Mouse (Mus musculus) adrenal gland, adult 18-20 months (tissue): ENCODE results near the gene Mpped2. TPM values are rescaled to one million over a fixed set of nuclear protein-coding genes. Genes with fewer than 3 reads are reported as not detected.

ENCODE experiments used
- DNase-seq, 2 experiments: peaks; one replicate each; pipeline ENCODE4 v3.0.0; 2021 to 2022; ENCODE audit warnings: low spot score in 2 of 2
- long read RNA-seq, 2 experiments: library from polyadenylated mRNA; stranded (forward); transcript quantifications; one replicate each; pipeline ENCODE4 v2.0.0; 2021
- total RNA-seq, 2 experiments: library from RNA; stranded (reverse); gene quantifications; 1 replicate in 1 of 2; 2 replicates in 1 of 2; pipeline ENCODE4 v1.2.3; 2021

Mpped2 gene
- 10 to 100 TPM; 18.3 to 21.9 TPM for total RNA-seq
- long read RNA-seq, experiment 1, transcript Mpped2-202 (7 exons, 2,848 nt) = major isoform, 8 of 12 reads
- long read RNA-seq, experiment 1, partial matches to known transcripts = 2 of 12 reads
- long read RNA-seq, experiment 1, other reads (novel, unspliced or antisense) = 2 of 12 reads
- long read RNA-seq, experiment 2, transcript Mpped2-202 (7 exons, 2,848 nt) = major isoform, 21 of 46 reads
- long read RNA-seq, experiment 2, partial matches to known transcripts = 7 of 46 reads
- long read RNA-seq, experiment 2, other reads (novel, unspliced or antisense) = 16 of 46 reads

DNA sequence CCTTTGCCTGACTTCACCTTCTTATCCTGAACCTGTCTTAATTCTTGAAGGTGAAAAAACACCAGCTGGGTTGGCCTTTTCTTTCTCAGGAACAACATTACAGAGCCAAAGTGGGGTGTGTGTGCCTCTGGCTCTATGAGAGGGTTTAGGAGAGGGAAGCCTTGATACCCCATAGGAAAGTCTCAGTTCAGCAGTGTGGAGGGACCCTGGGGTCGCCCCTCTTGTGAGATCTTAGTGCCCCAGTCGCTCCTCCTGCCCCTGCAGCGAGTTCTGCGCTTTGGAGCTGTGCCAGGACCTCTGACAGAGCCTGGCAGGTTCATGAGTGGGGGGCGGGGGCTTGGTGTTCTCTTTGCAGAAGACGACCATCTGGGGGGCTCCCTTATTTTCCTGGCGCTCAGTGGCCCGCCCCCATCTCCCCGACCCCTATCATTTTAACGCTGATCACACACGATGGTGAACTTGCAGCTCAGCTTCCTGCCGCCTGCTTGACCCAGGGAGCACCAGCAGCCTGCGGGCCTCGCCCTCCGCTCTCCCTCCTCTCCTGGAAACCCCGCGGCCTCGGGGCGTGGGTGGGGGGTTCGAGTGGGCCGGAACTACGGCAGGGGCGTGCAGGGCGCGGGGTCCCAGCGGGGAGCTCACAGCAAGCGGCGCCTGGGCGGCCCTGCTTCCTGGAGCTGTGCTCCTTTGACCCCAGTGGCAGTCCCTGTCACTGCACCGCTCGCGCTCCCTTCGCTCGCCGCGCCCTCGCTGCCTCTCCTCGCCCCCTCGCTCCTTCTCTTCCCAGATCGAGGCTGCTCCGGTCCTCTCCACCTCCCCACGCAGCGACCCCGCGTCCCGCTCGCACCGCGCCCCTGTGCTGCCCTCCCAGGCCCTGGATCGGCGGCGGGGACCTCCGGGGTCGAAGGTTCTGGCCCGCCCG, at the start of gene Mpped2:
Gene Mpped2 (plus strand): TSS at position 487 of the 919 bp plus-strand sequence.
- peak; percentile 57 to 72 for DNase-seq

DNA sequence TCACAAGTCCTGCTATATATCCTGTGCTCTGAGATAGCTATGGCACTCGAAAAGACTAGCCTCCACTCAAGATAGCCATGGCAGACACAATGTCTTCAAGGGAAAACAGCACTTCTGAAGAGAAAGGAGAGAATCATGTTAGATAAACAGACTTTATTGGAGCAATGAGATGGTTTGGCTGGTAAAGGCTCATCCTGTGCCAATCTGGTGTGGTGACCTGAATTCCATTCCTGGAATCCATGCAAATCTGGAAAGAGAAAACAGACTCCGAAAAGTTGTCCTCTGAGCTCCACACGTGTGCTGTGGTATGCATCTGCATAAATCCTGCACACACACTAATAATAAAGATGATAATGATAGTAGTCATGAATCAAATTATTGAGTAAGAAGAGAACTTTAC, 48.3 kb upstream of the Mpped2 start:
- no peak for DNase-seq

DNA sequence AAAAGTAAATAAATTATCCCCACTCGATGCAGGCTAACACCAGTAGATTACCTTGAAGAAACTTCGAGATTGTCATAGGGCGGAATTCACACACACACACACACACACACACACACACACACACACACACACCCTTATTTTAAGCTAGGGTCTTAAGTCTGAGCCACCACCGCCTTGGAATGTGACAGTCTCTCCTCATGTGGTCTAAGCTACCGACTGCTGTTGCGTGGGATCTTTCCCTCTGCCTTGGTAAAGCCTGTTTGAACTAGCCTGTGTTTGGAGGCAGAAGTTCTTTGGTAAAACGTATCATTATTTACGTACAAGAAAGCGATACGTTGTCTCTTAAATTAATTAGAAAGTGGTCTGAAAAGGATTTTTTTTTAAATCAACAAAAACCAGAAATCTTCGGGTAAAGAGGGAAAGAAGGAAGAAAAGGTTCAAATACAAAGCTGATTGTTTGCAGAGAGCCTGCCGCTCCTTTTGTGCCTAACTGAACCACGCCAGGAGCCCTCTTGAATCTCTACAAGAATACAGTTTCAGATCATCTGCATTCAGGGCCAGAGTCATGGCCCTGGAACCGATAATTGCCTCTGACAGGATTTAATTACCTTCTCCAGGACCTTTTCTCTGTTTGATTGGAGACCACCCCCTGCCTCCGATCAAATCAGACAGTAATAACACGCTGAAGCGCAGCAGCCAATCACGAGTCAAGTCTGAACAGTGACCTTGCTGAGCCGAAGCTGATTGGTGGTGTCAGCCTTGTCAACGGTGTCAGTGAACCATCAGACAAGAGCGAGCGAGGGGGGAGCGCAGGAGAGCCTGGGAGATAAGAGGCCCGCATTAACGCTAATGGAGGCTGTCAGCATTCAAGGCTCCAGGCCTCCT, 43.1 kb upstream of the Mpped2 start:
- peak; percentile 54 to 69 for DNase-seq

DNA sequence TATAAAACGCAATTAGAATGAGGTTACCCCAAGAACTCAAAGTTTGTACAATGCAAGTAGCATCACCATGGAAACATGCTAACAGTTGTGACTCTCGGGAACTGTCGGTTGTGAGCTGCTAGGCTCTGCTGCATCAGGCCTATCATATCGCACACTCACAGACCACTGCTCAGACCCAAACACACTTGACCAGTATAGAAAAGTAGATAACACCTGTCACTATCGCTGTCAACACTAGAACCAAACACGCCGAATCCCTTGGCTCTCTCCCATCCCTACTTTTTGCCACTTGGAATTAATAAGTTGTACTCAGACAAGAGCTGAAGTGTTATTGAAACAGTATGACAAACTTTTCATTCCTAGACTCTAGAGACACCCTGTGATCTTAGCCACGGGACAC, 40.9 kb upstream of the Mpped2 start:
- no peak for DNase-seq

DNA sequence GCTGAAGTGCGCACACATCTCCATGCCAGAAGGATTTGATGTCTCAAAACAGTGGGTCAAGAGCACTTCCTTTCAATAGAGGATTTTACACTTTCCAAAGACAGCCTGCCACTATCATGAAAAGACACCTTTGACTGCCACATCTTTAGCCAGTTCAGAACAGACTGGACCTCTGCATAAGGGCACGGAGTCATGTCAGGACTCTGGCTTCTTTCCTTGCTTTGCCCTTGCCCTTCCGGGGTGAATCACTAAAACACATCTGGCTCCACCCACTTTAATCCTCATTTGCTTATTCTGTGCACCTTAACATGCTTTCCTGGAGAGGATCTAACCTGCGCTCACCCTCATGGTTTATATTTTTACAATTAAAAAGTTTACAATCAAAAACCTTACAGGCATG, 40.3 kb upstream of the Mpped2 start:
- DNase-seq = no peak

DNA sequence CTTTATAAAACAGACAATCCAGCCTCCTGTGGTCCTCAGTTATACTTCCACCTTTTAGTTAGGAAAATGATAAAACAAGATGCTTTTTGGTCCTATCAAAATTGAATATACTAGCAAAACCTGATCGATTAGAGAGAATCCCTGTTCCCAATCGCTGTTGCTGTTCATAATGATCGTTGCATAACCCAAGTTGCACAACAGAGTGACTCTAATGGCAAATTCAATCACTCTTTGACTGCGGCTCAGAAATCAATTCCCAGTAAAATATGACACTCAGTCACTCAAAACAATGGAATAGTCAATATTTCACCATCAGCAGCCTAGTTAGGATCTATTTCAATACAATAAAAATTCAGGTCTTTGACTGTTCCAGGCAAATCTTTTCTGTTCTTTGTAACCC, 39.8 kb upstream of the Mpped2 start:
- no peak for DNase-seq

DNA sequence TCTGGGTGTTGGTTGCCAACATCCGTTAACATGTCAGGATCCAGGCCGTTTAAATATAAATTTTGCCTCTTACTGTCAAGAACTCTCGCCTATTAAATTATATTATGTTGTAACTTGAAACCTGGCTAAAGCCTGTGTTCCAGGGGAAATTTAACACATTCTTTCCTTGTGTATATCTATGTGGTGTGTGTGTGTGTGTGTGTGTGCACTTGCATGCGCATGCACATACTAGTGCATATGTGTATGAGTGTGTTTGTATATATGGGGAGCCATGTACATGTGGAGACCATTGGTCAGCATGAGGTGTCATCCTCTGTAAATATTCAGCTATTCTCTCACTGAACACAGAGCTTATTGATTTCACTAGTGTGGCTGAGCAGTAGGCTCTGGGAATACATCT, 37.8 kb upstream of the Mpped2 start:
- no peak for DNase-seq

DNA sequence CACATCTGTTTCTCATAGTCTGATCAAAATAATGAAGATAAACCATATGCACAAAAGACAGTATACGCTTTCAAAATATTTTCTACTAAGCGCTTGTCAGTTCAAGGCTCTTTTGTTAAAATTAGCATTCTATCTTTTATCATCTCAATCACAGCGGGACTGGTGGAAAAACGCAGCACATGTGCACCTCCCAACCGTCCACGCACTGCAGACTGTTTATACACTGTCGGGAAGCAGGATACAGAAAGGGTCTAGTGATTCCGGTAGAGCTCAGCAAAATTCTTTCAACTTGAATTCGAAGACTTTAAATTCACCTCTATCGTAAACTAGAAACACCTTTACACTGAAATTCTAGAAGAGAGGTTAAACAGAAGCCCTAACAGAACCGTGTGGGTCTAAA, 27.8 kb upstream of the Mpped2 start:
- no peak for DNase-seq

DNA sequence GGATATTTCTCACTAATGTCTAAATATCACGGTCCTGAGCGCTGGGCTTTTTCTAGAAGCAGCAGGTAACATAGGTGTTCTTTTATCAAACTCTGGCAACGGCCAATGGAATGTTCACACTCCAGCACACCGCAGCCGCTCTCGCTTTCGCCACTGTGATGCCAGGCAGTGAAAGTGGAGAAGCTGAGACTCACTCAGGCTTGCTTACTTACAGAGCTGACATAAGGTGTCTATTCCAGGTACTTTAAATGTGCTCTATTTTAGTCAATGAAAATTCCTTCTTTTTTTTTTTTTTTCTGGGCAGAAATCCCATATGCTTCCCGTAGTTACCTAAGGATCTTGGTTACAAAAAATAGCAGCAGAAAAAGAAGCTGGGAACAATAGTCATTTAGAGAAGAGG, 18.8 kb upstream of the Mpped2 start:
- DNase-seq = no peak

DNA sequence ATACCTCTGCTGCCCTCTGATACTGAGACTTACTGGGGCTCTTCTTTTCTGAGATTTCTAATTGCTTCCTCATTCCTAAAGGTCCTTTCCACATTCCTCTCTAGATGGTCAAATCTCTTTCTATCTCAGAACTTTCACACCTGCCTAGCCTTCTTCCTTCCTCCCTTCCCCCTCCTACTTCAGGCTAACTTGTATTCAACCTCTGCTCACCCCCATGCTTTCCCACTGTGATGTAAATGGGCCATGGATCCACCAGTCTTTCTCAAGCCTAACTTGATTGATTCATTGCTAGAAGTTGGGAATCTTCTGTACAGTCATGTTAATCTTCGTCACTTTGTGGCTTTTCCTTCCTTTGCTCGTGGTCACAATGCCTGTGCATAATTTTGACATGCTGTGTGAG, 15.6 kb upstream of the Mpped2 start:
- DNase-seq = no peak

DNA sequence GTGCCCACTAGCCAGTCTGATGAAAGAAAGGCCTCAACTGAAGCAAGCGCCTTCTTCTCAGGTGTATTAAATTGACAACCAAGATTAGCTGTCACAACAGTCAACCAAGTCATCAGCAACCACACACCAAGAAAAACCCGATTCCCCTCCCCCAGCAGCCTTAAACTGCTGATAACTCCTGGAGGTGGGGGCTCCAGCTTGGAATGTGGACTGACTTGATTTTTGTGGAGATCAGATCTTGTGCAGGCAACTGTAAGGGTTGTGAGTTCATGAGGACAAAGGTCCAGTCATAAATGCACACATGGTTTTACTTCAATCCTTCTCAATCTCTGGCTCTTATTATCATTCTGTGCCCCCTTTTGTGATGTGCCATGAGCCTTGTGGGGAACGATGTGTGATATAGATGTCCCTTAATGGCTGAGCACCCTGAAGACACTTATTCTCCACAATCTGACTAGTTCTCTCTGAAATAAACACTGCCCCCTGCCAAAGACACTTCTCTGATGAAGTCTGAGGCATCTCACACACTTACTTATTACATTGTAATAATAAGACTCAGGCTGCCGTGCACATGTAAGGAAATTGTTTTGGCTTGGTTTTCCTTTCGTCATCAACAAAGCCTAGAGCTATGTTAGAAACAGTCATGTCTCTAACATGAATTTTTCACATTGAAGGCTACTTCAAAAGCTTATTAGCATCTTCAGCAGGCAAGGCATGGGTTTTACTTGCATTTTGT, 13.2 kb upstream of the Mpped2 start:
- DNase-seq = no peak

DNA sequence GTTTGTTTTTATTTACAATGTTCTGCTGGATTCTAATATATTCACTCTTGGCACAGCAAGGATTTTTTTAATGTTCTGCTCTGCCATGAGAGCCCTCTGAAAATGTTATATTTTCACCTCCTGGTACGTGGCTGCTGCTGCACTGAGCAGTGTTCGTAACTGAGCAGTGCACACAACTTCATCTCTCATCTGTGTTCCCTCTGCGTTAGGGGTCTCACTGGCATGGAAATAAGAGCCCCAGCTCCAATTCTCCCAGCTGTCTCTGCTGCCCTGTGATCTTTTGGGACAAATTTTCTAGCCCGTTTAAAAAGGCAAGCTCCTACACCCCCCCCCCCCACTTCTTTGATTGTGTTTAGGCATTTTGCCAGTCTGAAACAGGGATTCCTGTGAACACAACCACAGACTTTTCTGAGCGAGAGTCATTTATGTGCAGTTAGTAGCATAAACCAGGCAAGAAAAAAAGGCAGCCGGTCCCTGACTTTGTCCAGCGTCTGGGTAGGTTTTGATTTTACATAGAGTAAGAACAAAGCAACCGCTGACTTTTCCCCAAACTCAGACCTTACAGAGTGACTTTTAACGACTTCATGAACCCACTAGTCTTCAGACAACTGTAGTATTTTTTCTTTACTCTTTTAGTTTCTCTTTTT, 9.8 kb upstream of the Mpped2 start:
- DNase-seq = no peak

DNA sequence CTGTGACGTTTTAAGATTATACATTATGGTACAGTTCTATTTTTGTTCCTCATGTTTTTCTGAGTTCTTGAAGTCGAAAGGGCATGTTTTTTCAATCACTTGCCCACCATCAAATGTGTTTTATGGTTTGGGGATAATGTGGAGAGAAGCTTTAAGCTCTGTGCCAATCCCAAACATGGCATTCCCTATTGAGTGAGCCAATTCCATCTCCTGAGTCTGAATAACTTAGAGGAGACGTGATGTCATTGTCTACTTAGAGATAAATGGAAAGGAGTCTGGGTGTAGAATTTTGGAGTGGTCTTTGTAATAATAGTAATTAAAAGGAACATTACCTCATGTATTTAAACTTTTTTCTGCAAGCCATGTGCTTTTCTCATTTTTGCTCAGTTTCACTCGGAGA, 9.2 kb upstream of the Mpped2 start:
- DNase-seq = no peak

DNA sequence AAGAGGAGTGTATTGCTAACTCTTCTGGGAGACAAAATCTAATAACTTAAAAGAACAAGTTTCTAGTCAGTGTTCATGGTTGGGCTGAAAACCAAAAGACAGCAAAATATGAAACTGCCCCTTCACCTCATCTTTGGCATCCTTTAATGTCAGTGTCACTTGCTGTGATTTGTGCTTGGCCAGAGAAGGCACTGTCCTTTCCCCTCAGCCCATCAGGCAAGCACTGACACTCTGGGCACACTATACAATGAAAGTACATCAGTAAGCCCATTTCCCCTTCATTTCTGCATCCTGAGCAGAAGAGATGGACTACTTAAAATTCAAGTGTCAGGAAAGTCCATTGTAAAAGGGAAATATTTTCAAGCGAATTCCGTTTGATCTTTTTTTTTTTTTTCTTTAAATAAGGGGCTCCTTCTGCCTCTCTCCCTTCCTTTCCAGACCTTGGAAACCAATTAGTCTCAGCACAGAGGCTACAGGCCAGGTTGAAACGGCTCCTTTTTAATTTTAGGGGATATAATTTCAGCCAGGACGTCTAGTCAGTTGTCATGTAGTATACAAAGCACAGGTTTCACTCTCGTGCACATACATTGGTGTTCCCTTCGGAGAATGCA, 1.2 kb upstream of the Mpped2 start:
- DNase-seq = no peak

DNA sequence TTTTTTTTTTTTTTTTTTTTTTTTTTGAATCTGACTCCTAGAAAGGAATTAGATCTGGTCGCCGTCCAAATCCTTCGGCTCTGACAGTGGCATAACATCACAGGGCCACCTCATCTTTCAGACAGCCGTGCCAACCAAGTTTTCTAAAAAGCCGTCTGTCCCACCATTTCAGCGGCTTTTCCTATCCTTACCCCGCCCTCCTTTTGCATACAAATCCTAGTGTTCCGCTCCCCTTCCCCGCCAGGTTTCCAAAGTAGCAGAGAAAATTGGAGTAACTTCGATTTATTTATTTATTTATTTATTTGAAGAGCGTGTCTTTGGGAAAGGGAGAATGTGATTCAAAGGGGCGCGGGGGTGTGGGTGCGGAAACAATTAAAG, 675 bp upstream of the Mpped2 start:
- DNase-seq = no peak

DNA sequence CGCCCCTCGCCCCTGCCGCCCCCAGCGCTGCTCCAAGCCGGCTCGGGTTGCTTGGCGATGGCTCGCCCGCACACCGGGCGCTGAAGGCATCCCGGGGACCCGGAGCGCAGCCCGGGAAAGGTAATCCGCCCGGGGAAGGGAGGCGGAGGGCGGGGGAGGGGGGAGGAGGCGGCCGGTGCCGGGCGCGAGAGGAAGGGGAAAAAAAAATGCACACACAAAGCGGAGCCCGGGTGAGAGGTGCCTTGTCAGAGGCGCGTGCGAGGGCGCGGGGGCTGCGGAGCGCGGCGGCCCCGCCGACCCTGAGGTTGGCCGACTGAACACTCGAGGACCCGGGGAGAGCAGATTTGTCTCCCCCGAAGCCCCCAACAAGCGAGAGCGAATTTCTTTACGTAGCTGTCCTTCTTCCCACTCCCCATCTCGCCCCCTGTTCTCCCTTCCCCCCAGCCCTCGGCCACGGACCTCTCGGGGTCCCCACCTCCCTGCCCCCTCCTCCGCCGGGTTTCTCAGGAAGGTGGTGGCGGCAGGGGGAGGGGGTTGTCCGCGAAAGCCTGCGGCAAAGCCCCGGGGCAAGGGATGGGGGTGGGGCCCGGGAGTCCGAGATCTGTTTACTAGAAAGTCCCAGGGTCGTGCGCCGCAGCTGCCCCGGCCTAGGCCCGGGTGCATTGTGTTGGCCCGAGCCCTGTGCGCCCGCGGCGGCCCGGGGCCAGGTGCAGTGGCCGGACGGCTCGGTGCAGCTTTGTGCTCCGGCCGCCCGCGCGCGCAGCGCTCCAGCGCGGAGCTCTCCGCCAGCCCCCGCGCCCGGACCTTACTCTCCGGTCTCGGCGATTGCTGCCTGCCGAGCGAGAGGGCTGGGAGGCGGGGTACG, 865 bp downstream of the Mpped2 start:
- DNase-seq = peak; percentile 51 to 63

DNA sequence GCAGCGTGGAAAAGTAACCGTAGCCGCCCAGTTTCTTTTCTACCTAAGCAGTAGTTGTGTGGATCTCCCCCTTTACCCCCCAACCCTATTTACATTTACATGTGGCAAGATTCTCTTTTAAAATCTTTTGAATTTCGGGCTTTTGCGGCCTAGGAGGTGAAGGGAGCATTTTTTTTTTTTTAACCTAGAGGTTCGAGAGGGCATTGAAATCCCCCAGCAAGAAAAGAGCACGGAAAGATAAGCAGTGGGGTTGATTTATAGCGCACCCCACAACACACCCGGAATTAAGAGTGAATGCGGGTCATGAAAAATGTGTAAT, 1.5 kb downstream of the Mpped2 start:
- DNase-seq = no peak

DNA sequence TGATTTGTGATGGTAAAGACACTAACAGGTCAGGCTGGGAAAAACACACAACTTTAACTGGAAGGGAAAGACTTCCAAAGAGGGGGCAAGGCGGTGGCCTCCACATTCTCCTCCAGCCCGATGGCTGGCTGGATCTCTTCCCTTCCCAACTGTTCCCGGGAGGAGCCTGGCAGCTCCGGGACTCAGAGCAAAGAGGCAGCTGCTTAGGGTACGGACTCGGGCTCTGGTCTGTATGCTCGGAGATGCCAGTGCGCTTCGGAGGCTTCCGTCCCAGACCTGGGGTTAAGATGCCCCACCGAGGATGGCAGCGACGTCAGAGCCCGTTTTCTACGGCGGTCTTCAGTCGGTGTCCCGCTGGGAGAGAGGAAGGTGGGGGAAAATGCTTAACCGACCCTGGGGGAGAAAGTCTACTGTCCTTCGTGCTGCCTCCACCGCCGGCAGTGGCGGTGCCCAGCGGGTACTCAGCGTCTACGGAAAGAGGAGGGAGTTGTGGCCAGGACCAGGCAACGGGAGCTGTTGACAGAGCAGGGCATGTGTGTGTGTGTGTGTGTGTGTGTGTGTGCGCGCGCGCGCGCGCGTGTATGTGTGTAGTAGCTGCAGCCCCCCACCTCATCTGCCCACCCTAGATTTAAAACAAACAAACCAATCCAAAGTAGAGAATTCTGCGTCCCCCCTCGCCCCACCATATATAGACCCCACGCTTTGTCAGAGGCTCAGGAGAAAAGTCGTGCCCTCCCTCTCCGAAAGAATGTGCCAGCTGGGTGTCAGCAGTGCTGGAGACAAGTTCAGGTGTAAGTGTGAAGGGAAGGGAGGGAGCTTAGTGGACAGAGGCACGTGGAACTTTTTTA, 2.0 kb downstream of the Mpped2 start:
- DNase-seq = peak; percentile 39 to 58
